Mouse (Mus musculus) 3134 (cell line): ENCODE results near the gene Atp6v0b.

Experiments
- DNase-seq: peaks from one replicate; pipeline ENCODE4 v3.0.0-alpha.2; 2011; ENCODE audit warnings: low spot score; ENCODE audit not compliant: insufficient read length; ENCODE audit errors: extremely low read depth

The Atp6v0b gene

GRCm38 (mm10) chr4:117912131-117912561 lies 25.0 kb upstream of the Atp6v0b start:
- DNase-seq = no peak

GRCm38 (mm10) chr4:117908834-117909453 lies 21.8 kb upstream of the Atp6v0b start:
- no peak for DNase-seq

- DNase-seq = no peak
These were observed 19.1 kb upstream of the Atp6v0b start for GRCm38 (mm10) chr4:117906196-117906595.

GRCm38 (mm10) chr4:117904761-117905160 lies 17.6 kb upstream of the Atp6v0b start:
- no peak for DNase-seq

DNA sequence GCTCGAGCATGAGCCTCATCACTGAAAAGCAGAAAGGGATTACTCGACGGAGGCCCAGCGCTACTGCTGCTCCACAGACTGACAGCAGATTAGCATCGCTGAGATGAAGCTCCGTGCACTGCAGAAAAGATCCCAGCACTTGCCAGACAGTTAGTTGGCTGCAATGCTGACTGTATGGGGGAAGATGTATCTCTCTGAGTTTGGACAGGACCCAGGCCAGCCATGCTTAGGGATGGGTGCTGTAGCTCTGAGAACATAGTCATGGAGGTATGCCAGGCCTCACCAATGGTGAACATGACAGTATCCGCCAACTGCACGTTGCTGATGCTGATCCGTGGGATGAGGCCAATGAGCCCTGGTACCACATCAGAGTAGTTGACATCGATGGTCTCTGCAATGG lies 17.0 kb upstream of the Atp6v0b start:
- no peak for DNase-seq

DNA sequence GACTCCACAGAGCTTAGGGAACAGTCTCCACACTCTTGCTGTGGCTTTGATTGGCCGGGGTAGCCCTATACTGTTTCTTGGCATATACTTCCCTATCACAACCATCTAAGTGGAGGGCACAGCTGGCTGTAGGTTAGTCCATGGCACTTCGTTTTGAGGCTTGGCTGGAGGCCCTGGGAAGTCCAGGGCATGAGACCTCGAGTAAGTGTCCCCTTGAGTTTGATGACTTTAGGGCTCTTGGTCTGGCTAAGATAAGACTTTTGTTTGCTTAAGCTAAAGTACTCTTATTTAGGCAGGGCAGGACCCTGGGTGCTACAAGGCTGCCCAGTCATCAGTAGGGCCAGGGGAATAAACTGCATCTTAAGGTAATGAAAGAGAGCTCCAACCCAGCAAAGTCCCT lies 11.0 kb upstream of the Atp6v0b start:
- no peak for DNase-seq

DNA sequence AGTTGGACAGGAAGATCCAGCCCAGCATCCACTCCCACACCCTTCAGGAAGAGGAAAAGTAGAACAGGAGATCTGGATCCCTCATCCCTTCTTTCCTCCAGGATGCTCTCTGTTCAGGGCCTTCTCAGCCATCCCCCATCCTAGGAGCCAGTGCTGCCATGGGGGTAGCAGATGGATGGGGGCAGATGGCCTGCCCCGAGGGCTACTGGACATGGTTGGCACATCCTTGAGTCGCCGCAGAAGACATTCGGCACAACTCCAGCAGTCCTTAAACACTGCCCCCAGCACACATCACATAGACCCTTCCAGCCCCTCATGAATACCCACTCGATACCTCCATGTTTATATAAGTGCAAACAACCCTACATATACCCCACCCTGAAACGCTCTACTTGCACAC lies 8.9 kb upstream of the Atp6v0b start:
- no peak for DNase-seq

- no peak for DNase-seq
These were observed 8.2 kb upstream of the Atp6v0b start for GRCm38 (mm10) chr4:117895339-117895738.

GRCm38 (mm10) chr4:117894601-117895000 lies 7.5 kb upstream of the Atp6v0b start:
- no peak for DNase-seq

GRCm38 (mm10) chr4:117893376-117893775 lies 6.2 kb upstream of the Atp6v0b start:
- DNase-seq = no peak

GRCm38 (mm10) chr4:117891738-117892161 lies 4.6 kb upstream of the Atp6v0b start, which contains the start of gene Dph2:
Dph2 (minus strand) TSS chr4:117892032.
- peak; percentile 81 for DNase-seq

DNA sequence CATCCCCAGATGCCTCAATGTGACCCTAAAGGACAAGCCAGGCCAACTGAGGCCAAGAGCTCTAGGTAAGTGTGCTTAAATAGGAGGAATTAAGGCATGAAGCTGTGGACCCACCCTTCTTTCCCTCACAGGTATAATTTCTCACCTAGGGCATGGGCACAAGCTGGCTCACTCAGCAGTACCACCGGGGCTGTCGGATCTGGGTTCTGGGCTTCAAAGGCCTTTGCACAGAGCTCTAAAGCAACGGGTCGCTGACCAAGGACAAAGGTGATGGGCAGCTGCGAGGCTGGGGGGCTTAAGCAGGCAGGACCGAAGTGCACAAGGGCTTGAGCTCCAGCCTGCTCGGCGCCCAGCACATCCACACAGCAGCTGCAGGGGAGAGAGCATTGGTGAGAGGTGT lies 3.6 kb upstream of the Atp6v0b start:
- no peak for DNase-seq

GRCm38 (mm10) chr4:117890031-117890430 lies 2.9 kb upstream of the Atp6v0b start:
- no peak for DNase-seq

- DNase-seq = no peak
These were observed 2.3 kb upstream of the Atp6v0b start for GRCm38 (mm10) chr4:117889471-117889870.

GRCm38 (mm10) chr4:117887920-117888319 lies 787 bp upstream of the Atp6v0b start:
- no peak for DNase-seq

- DNase-seq = no peak
These were observed 489 bp downstream of the Atp6v0b start for GRCm38 (mm10) chr4:117886644-117887043.

GRCm38 (mm10) chr4:117885994-117886393 lies 1.1 kb downstream of the Atp6v0b start:
- DNase-seq = no peak

DNA sequence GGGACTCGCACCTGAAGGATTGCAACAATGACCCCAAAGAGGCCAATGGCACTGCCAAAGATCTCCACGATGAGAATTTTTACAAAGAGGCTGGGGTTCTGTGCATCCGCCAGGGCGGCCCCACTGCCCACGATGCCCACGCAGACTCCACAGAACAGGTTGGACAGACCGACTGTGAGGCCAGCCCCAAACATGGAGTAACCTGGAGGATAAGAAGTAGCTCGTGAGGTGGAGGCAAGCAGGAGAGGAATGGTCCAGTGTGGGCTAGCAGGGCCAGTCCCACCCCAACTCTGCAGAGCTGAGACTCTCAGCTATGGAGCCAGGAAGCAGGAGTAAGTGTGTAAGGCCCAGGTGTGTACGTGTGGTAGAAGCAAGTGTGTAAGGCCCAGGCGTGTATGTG lies 2.0 kb downstream of the Atp6v0b start:
- DNase-seq = no peak

DNA sequence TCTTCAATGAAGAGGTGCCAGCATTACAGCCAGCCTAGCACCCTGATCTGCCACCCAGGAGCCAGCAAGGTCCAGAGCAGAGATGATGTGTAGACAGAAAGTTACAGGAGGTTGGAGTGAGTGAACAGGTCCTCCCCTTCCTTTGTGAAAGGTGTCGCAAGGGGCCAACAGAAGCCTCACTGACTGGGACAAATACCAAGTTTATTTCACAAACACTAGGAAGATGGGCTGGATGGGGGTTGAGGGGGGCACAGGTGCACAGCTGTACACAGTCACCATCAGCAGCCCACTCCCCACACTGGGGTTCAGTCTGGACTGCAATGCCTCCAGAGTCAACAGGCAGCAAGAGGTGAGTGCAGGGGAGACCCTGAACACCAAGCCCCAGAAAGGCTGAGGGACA lies 3.0 kb downstream of the Atp6v0b start:
- no peak for DNase-seq

DNA sequence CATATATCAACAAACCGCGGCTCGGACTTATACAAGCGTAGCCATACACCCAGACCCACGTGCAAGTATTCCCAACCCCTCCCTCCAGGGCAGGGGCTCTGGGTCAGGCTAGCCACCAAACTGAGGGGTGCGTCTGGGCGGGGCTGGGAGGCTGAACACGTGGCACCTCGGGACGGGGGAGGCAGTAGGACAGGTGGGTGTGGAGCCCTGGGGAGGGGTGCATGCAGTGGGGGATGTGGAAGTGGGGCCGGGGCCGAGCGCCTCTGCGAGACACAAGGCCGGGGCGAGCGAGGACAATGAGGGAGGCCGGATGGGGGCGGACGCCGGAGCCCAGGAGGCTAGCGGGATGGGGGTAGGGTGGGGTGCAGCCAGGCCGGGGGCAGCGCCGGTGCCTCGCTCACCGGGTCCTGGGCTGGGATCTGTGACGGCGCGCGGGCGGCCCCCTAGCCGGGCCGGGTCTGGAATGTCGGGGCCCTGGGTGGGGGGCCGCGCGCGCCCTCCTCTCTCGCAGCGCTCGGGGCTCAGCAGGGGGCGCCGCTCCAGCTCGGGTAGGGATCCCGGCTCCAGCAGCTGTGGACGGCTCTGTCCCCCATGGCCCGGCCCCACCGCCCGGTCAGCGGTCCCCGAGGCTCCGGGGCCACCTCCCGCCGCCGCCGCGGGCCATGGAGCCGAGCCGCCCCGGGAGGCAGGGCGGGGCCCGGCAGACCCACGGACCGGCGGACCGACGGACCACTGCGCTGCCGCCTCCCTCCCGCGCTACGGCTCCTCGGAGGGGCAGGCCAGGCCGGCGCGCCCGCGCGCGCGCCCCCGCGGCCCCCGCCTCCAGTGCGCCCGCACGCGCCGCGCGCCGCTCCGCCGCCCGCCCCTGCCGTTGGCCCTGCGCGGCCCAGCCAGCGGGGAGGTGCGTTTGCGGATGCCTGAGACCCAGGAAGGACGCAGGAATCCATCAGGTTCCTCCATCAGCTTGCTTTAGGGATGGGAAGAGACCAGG lies 4.1 kb downstream of the Atp6v0b start, which contains the start of gene B4galt2:
Gene B4galt2, minus strand, starts transcription at position 787 of the 991 bp plus-strand sequence.
- no peak for DNase-seq

GRCm38 (mm10) chr4:117878703-117879102 lies 8.4 kb downstream of the Atp6v0b start:
- DNase-seq = no peak

GRCm38 (mm10) chr4:117878301-117878700 lies 8.8 kb downstream of the Atp6v0b start:
- no peak for DNase-seq
